Mouse (Mus musculus) lung, postnatal 0 days (tissue): ENCODE measurements around the gene Pp2d1. TPM values are rescaled to one million over a fixed set of nuclear protein-coding genes. Genes with fewer than 3 reads are reported as not detected.
A peak's percentile ranks its signal among the peaks of the same experiment; 100 is the strongest.

Experiments
- ATAC-seq: fragments of 200-750 bp; cut with Nextera tagmentation; 2 replicates; pipeline ENCODE4 v1.8.0; 2017; ENCODE audit warnings: moderate library complexity
- DNase-seq: peaks from one replicate; pipeline ENCODE4 v3.0.0-alpha.2; 2016; ENCODE audit warnings: low spot score
- H3K27ac ChIP-seq: fragments of 300-500 bp; sonication (generic); 2 replicates; pipeline ENCODE4 v1.5.1; 2014; ENCODE audit warnings: antibody characterized with exemption, mild to moderate bottlenecking, low read length, mixed read lengths
- H3K27me3 ChIP-seq: fragments of 300-500 bp; sonication (generic); replicated peaks from 2 replicates; pipeline ENCODE4 v1.6.1; 2014; ENCODE audit warnings: low read length, mixed read lengths; ENCODE audit not compliant: insufficient read depth
- H3K36me3 ChIP-seq: fragments of 300-500 bp; sonication (generic); 2 replicates; pipeline ENCODE4 v1.6.1; 2014; ENCODE audit warnings: low read length, mixed read lengths; ENCODE audit not compliant: insufficient read depth
- H3K4me1 ChIP-seq: fragments of 300-500 bp; sonication (generic); 2 replicates; pipeline ENCODE4 v1.6.1; 2014; ENCODE audit warnings: antibody characterized with exemption, low read depth, low read length, mixed read lengths; ENCODE audit not compliant: insufficient read depth
- H3K4me2 ChIP-seq: fragments of 300-500 bp; sonication (generic); replicated peaks from 2 replicates; pipeline ENCODE4 v1.6.1; 2014; ENCODE audit warnings: low read depth, mild to moderate bottlenecking, low read length, moderate library complexity, mixed read lengths
- H3K4me3 ChIP-seq: fragments of 300-500 bp; sonication (generic); 2 replicates; pipeline ENCODE4 v1.5.1; 2014; ENCODE audit warnings: low read depth, low read length
- H3K9ac ChIP-seq: fragments of 300-500 bp; sonication (generic); replicated peaks from 2 replicates; pipeline ENCODE4 v1.6.1; 2014; ENCODE audit warnings: low read depth, mild to moderate bottlenecking
- H3K9me3 ChIP-seq: fragments of 300-500 bp; sonication (generic); 2 replicates; pipeline ENCODE4 v1.6.1; 2016; ENCODE audit warnings: low read length, mixed read lengths
- CTCF ChIP-seq: IDR thresholded peaks from 2 replicates; pipeline ENCODE4 v1.5.1; 2016; ENCODE audit warnings: antibody characterized with exemption, mild to moderate bottlenecking
- EP300 ChIP-seq: IDR thresholded peaks from 2 replicates; pipeline ENCODE4 v1.6.1; 2016; ENCODE audit warnings: antibody characterized with exemption, mild to moderate bottlenecking, control low read depth
- WGBS: fragments of 180-500 bp; shearing (Covaris S2); extraction: QIAGEN DNeasy Blood & Tissue Kit; methylation state at CpG from one replicate; pipeline ENCODE4 v1.1.7; 2014; 5-methylcytosine and 5-hydroxymethylcytosine counted together
- polyA plus RNA-seq: library from polyadenylated mRNA; unstranded; fragments of >200 nt; fragmentation: Nextera tagmentation; extraction: Ambion mirVana; gene quantifications from 2 replicates; pipeline ENCODE4 v1.2.1, GENCODE M21; 2015

Pp2d1 gene
- polyA plus RNA-seq, 1 experiment from 2014 or later = 0.27 TPM

GRCm38 (mm10) chr17:53557443-53557842, 18.2 kb upstream of the Pp2d1 start:
- Histone ChIP-seq H3K36me3 (no peaks in the 10 kb centered on the region), H3K27ac (no peak overlapping the region), H3K9me3 (no peaks in the 10 kb centered on the region), H3K4me1 (no peaks in the 10 kb centered on the region), H3K27me3 (no peaks in the 10 kb centered on the region), H3K4me2 (no peak overlapping the region), H3K4me3 (no peak overlapping the region), H3K9ac (no peak overlapping the region)
- no peak for DNase-seq
- ATAC-seq = no peak
- TF ChIP-seq EP300 = no peak
- TF ChIP-seq CTCF = no peak
- WGBS = 47% methylated on average over 3 of the region's 3 CpGs

GRCm38 (mm10) chr17:53554813-53555212, 15.6 kb upstream of the Pp2d1 start:
- no peaks in the 10 kb centered on the region for H3K27me3 ChIP-seq
- 74% methylated on average over 3 of the region's 3 CpGs for WGBS
- DNase-seq (no peak), ATAC-seq (no peak)
- no peaks in the 10 kb centered on the region for H3K36me3 ChIP-seq
- no peak for TF ChIP-seq CTCF
- no peaks in the 10 kb centered on the region for H3K9me3 ChIP-seq
- no peak overlapping the region for H3K9ac ChIP-seq
- H3K4me3 ChIP-seq = no peak overlapping the region
- H3K4me2 ChIP-seq = no peak overlapping the region
- no peak overlapping the region for H3K27ac ChIP-seq
- no peaks in the 10 kb centered on the region for H3K4me1 ChIP-seq

- Histone ChIP-seq H3K9ac (no peak overlapping the region), H3K9me3 (no peaks in the 10 kb centered on the region), H3K27me3 (no peaks in the 10 kb centered on the region), H3K4me1 (no peaks in the 10 kb centered on the region), H3K4me2 (no peak overlapping the region), H3K27ac (no peak overlapping the region), H3K4me3 (no peak overlapping the region), H3K36me3 (no peaks in the 10 kb centered on the region)
- ATAC-seq (no peak), DNase-seq (no peak)
- TF ChIP-seq EP300 (no peak), CTCF (peak; percentile 61)
- WGBS = 54% methylated on average over 4 of the region's 4 CpGs
Measured at GRCm38 (mm10) chr17:53554088-53554487, 14.8 kb upstream of the Pp2d1 start.

- 77% methylated on average over 8 of the region's 8 CpGs for WGBS
- Histone ChIP-seq H3K4me2 (no peak overlapping the region), H3K9me3 (no peaks in the 10 kb centered on the region), H3K27ac (no peak overlapping the region), H3K27me3 (no peaks in the 10 kb centered on the region), H3K9ac (no peak overlapping the region), H3K4me1 (no peaks in the 10 kb centered on the region), H3K4me3 (no peak overlapping the region), H3K36me3 (no peaks in the 10 kb centered on the region)
- TF ChIP-seq EP300 (no peak), CTCF (no peak)
- ATAC-seq (no peak), DNase-seq (no peak)
Measured at GRCm38 (mm10) chr17:53551306-53552299, 12.4 kb upstream of the Pp2d1 start.

- 30% methylated on average over 9 of the region's 9 CpGs for WGBS
- ATAC-seq (peak; percentile 81), DNase-seq (peak; percentile 59)
- Histone ChIP-seq H3K9ac (no peak overlapping the region), H3K4me1 (no peaks in the 10 kb centered on the region), H3K27ac (peak overlapping the region; percentile 60), H3K4me3 (no peak overlapping the region), H3K36me3 (no peaks in the 10 kb centered on the region), H3K9me3 (no peaks in the 10 kb centered on the region), H3K27me3 (no peaks in the 10 kb centered on the region), H3K4me2 (peak overlapping the region; percentile 19; the same call in 1 of the 2 replicates)
- TF ChIP-seq CTCF (no peak), EP300 (peak; percentile 43; the same call in 1 of the 2 replicates)
Measured at GRCm38 (mm10) chr17:53543591-53544324, 4.5 kb upstream of the Pp2d1 start.

- no peaks in the 10 kb centered on the region for H3K9me3 ChIP-seq
- 91% methylated on average over 4 of the region's 4 CpGs for WGBS
- H3K27ac ChIP-seq = no peak overlapping the region
- no peak overlapping the region for H3K4me3 ChIP-seq
- no peaks in the 10 kb centered on the region for H3K4me1 ChIP-seq
- no peaks in the 10 kb centered on the region for H3K27me3 ChIP-seq
- no peaks in the 10 kb centered on the region for H3K36me3 ChIP-seq
- ATAC-seq = no peak
- TF ChIP-seq CTCF (no peak), EP300 (no peak)
- DNase-seq = no peak
- H3K4me2 ChIP-seq = no peak overlapping the region
- H3K9ac ChIP-seq = no peak overlapping the region
Measured at GRCm38 (mm10) chr17:53542536-53542935, 3.3 kb upstream of the Pp2d1 start.
